Mouse (Mus musculus) intestine, embryonic 15.5 days (tissue): Measurements from ENCODE around the gene Cd79a. TPM values are rescaled to one million over a fixed set of nuclear protein-coding genes. Genes with fewer than 3 reads are reported as not detected.

Experiments
- ATAC-seq: fragments of 200-750 bp; cut with Nextera tagmentation; 2 replicates; pipeline ENCODE4 v1.8.0; 2017; ENCODE audit warnings: moderate TSS enrichment, moderate library complexity
- H3K27ac ChIP-seq: fragments of 300-500 bp; sonication (generic); 2 replicates; pipeline ENCODE4 v1.5.1; 2015; ENCODE audit warnings: mild to moderate bottlenecking, inconsistent platforms
- H3K27me3 ChIP-seq: fragments of 300-500 bp; sonication (generic); replicated peaks from 2 replicates; pipeline ENCODE4 v1.6.1; 2015; ENCODE audit warnings: inconsistent platforms
- H3K36me3 ChIP-seq: fragments of 300-500 bp; sonication (generic); 2 replicates; pipeline ENCODE4 v1.6.1; 2015; ENCODE audit warnings: inconsistent platforms
- H3K4me1 ChIP-seq: fragments of 300-500 bp; sonication (generic); replicated peaks from 2 replicates; pipeline ENCODE4 v1.6.1; 2015; ENCODE audit warnings: inconsistent platforms
- H3K4me2 ChIP-seq: fragments of 300-500 bp; sonication (generic); replicated peaks from 2 replicates; pipeline ENCODE4 v1.6.1; 2015; ENCODE audit warnings: mild to moderate bottlenecking, inconsistent platforms
- H3K4me3 ChIP-seq: fragments of 300-500 bp; sonication (generic); replicated peaks from 2 replicates; pipeline ENCODE4 v1.5.1; 2015; ENCODE audit warnings: inconsistent platforms
- H3K9ac ChIP-seq: fragments of 300-500 bp; sonication (generic); 2 replicates; pipeline ENCODE4 v1.6.1; 2015; ENCODE audit warnings: inconsistent platforms
- H3K9me3 ChIP-seq: fragments of 300-500 bp; sonication (generic); 2 replicates; pipeline ENCODE4 v1.6.1; 2016; ENCODE audit warnings: inconsistent platforms
- WGBS: fragments of 180-500 bp; shearing (Covaris S2); methylation state at CpG from one replicate; pipeline ENCODE4 v1.1.7; 2015; 5-methylcytosine and 5-hydroxymethylcytosine counted together
- polyA plus RNA-seq: library from polyadenylated mRNA; unstranded; fragments of >200 nt; fragmentation: Nextera tagmentation; extraction: Ambion mirVana; gene quantifications from 2 replicates; pipeline ENCODE4 v1.2.1, GENCODE M21; 2015

The Cd79a gene
- 0.19 and 0.29 TPM in 2 replicates for polyA plus RNA-seq

- no peak within 1 kb of the TSS for H3K4me3 ChIP-seq
- H3K27ac ChIP-seq = no peak within 1 kb of the TSS
- H3K9ac ChIP-seq = no peak within 1 kb of the TSS
- H3K9me3 ChIP-seq = no peaks in the 10 kb centered on the region
- ATAC-seq = no peak
- WGBS = 61% methylated on average over 12 of the region's 12 CpGs
- no peak within 1 kb of the TSS for H3K4me2 ChIP-seq
- H3K4me1 ChIP-seq = no peaks in the 10 kb centered on the region; the same call in 1 of the 2 replicates
- H3K36me3 ChIP-seq = no peaks in the 10 kb centered on the region
- H3K27me3 ChIP-seq = no peaks in the 10 kb centered on the region
Measured at GRCm38 (mm10) chr7:24897224-24897623, at the start of gene Cd79a. Cd79a (plus strand) TSS chr7:24897381.

GRCm38 (mm10) chr7:24850162-24850561 lies 47.0 kb upstream of the Cd79a start:
- 13% methylated on average over 5 of the region's 5 CpGs for WGBS
- no peak overlapping the region for H3K27ac ChIP-seq

GRCm38 (mm10) chr7:24850899-24851303 lies 46.3 kb upstream of the Cd79a start:
- 23% methylated on average over 6 of the region's 6 CpGs for WGBS
- no peaks in the 10 kb centered on the region for H3K36me3 ChIP-seq
- peak; percentile 82 for ATAC-seq
- no peaks in the 10 kb centered on the region for H3K9me3 ChIP-seq
- H3K27ac ChIP-seq = no peak overlapping the region
- 0 out of 2 replicates have a peak, but pooled peaks cover 6% of the 10 kb centered on the region for H3K4me1 ChIP-seq
- no peak overlapping the region for H3K4me2 ChIP-seq
- H3K4me3 ChIP-seq = no peak overlapping the region
- H3K9ac ChIP-seq = no peak overlapping the region
- no peaks in the 10 kb centered on the region for H3K27me3 ChIP-seq

More at GRCm38 (mm10) chr7:24850162-24850561, 47.0 kb upstream of the Cd79a start:
- no peaks in the 10 kb centered on the region for H3K9me3 ChIP-seq
- no peak overlapping the region for H3K4me2 ChIP-seq
- H3K4me3 ChIP-seq = no peak overlapping the region
- H3K9ac ChIP-seq = no peak overlapping the region
- no peaks in the 10 kb centered on the region for H3K36me3 ChIP-seq
- H3K27me3 ChIP-seq = no peaks in the 10 kb centered on the region
- ATAC-seq = no peak
- 0 out of 2 replicates have a peak, but pooled peaks cover 6% of the 10 kb centered on the region for H3K4me1 ChIP-seq

GRCm38 (mm10) chr7:24851596-24852325 lies 45.4 kb upstream of the Cd79a start:
- H3K27ac ChIP-seq = no peak overlapping the region
- no peak overlapping the region for H3K9ac ChIP-seq
- H3K9me3 ChIP-seq = no peaks in the 10 kb centered on the region
- no peak for ATAC-seq
- no peaks in the 10 kb centered on the region for H3K27me3 ChIP-seq
- no peak overlapping the region for H3K4me2 ChIP-seq
- H3K4me1 ChIP-seq = 0 out of 2 replicates have a peak, but pooled peaks cover 6% of the 10 kb centered on the region
- no peaks in the 10 kb centered on the region for H3K36me3 ChIP-seq
- 78% methylated on average over 5 of the region's 5 CpGs for WGBS
- no peak overlapping the region for H3K4me3 ChIP-seq

- Histone ChIP-seq H3K4me2 (no peak overlapping the region), H3K27me3 (no peaks in the 10 kb centered on the region), H3K4me3 (no peak overlapping the region), H3K9ac (no peak overlapping the region), H3K27ac (no peak overlapping the region), H3K4me1 (0 out of 2 replicates have a peak, but pooled peaks cover 6% of the 10 kb centered on the region), H3K9me3 (no peaks in the 10 kb centered on the region), H3K36me3 (no peaks in the 10 kb centered on the region)
- peak; percentile 73 for ATAC-seq
- 71% methylated on average over 8 of the region's 8 CpGs for WGBS
Measured at GRCm38 (mm10) chr7:24852557-24853232, 44.5 kb upstream of the Cd79a start.

GRCm38 (mm10) chr7:24853233-24853563 lies 44.0 kb upstream of the Cd79a start:
- Histone ChIP-seq H3K9me3 (no peaks in the 10 kb centered on the region), H3K4me1 (0 out of 2 replicates have a peak, but pooled peaks cover 6% of the 10 kb centered on the region), H3K4me3 (no peak overlapping the region), H3K27me3 (no peaks in the 10 kb centered on the region), H3K27ac (no peak overlapping the region), H3K4me2 (no peak overlapping the region), H3K36me3 (no peaks in the 10 kb centered on the region), H3K9ac (no peak overlapping the region)
- ATAC-seq = 0 out of 2 replicates have a peak, but pooled peaks have one; percentile 16

- H3K27ac ChIP-seq = no peak overlapping the region
- H3K4me2 ChIP-seq = no peak overlapping the region
- ATAC-seq = no peak
- H3K4me1 ChIP-seq = 0 out of 2 replicates have a peak, but pooled peaks cover 6% of the 10 kb centered on the region
- H3K9me3 ChIP-seq = no peaks in the 10 kb centered on the region
- H3K36me3 ChIP-seq = no peaks in the 10 kb centered on the region
- WGBS = 34% methylated on average over 7 of the region's 7 CpGs
- H3K9ac ChIP-seq = no peak overlapping the region
- no peaks in the 10 kb centered on the region for H3K27me3 ChIP-seq
- H3K4me3 ChIP-seq = no peak overlapping the region
Measured at GRCm38 (mm10) chr7:24853695-24854094, 43.5 kb upstream of the Cd79a start.

GRCm38 (mm10) chr7:24856460-24857120 lies 40.6 kb upstream of the Cd79a start:
- no peaks in the 10 kb centered on the region for H3K36me3 ChIP-seq
- H3K27ac ChIP-seq = no peak overlapping the region
- no peaks in the 10 kb centered on the region for H3K9me3 ChIP-seq
- H3K4me2 ChIP-seq = no peak overlapping the region
- H3K4me3 ChIP-seq = no peak overlapping the region
- no peak for ATAC-seq
- no peaks in the 10 kb centered on the region for H3K27me3 ChIP-seq
- 52% methylated on average over 6 of the region's 6 CpGs for WGBS
- no peak overlapping the region for H3K9ac ChIP-seq
- no peaks in the 10 kb centered on the region for H3K4me1 ChIP-seq

- no peaks in the 10 kb centered on the region for H3K36me3 ChIP-seq
- no peak overlapping the region for H3K4me3 ChIP-seq
- peak; percentile 53; the same call in 1 of the 2 replicates for ATAC-seq
- WGBS = 73% methylated on average over 5 of the region's 5 CpGs
- no peaks in the 10 kb centered on the region for H3K9me3 ChIP-seq
- no peak overlapping the region for H3K9ac ChIP-seq
- no peaks in the 10 kb centered on the region for H3K27me3 ChIP-seq
- H3K27ac ChIP-seq = no peak overlapping the region
- no peak overlapping the region for H3K4me2 ChIP-seq
- no peaks in the 10 kb centered on the region for H3K4me1 ChIP-seq
Measured at GRCm38 (mm10) chr7:24859234-24859633, 37.9 kb upstream of the Cd79a start.

GRCm38 (mm10) chr7:24861913-24862312 lies 35.3 kb upstream of the Cd79a start, which contains the start of gene Gm9844:
Gm9844 (plus strand) TSS chr7:24862213.
- Histone ChIP-seq H3K4me3 (no peak within 1 kb of the TSS), H3K36me3 (no peaks in the 10 kb centered on the region), H3K4me2 (no peak within 1 kb of the TSS), H3K9me3 (no peaks in the 10 kb centered on the region), H3K4me1 (no peaks in the 10 kb centered on the region), H3K27me3 (no peaks in the 10 kb centered on the region), H3K9ac (no peak within 1 kb of the TSS), H3K27ac (no peak within 1 kb of the TSS)
- WGBS = 89% methylated on average over 7 of the region's 7 CpGs
- ATAC-seq = no peak

- 83% methylated on average over 4 of the region's 4 CpGs for WGBS
- H3K4me1 ChIP-seq = no peaks in the 10 kb centered on the region
- H3K9me3 ChIP-seq = no peaks in the 10 kb centered on the region
- no peak overlapping the region for H3K4me3 ChIP-seq
- no peak overlapping the region for H3K9ac ChIP-seq
- H3K27me3 ChIP-seq = no peaks in the 10 kb centered on the region
- H3K36me3 ChIP-seq = no peaks in the 10 kb centered on the region
- ATAC-seq = no peak
- no peak overlapping the region for H3K27ac ChIP-seq
- H3K4me2 ChIP-seq = no peak overlapping the region
Measured at GRCm38 (mm10) chr7:24862853-24863252, 34.3 kb upstream of the Cd79a start.

GRCm38 (mm10) chr7:24864156-24864555 lies 33.0 kb upstream of the Cd79a start:
- H3K36me3 ChIP-seq = no peaks in the 10 kb centered on the region
- H3K9ac ChIP-seq = no peak overlapping the region
- no peaks in the 10 kb centered on the region for H3K9me3 ChIP-seq
- H3K4me3 ChIP-seq = no peak overlapping the region
- H3K27ac ChIP-seq = no peak overlapping the region
- H3K4me2 ChIP-seq = no peak overlapping the region
- no peak for ATAC-seq
- H3K27me3 ChIP-seq = no peaks in the 10 kb centered on the region
- 32% methylated on average over 6 of the region's 6 CpGs for WGBS
- no peaks in the 10 kb centered on the region for H3K4me1 ChIP-seq
